Mouse (Mus musculus): ENCODE data around the gene Gclm. TPM values are rescaled to one million over a fixed set of nuclear protein-coding genes. Genes with fewer than 3 reads are reported as not detected.

Gene Gclm
- 46.7 and 56.4 TPM in 2 replicates for polyA plus RNA-seq (2015; fragmentation: Nextera tagmentation; extraction: Ambion mirVana)

- Histone ChIP-seq H3K27me3 (no peaks in the 10 kb centered on the region), H3K27ac (peak within 1 kb of the TSS; percentile 92), H3K36me3 (no peaks in the 10 kb centered on the region), H3K4me1 (replicated peaks) (peaks cover 26% of the 10 kb centered on the region), H3K4me2 (peak within 1 kb of the TSS; percentile 68), H3K9ac (peak within 1 kb of the TSS; percentile 91), H3K9me3 (no peaks in the 10 kb centered on the region), H3K4me3 (peak within 1 kb of the TSS; percentile 73)
- ATAC-seq (ENCODE audit: low FRiP score): peak; percentile 99
- under 1% methylated on average over 85 of the region's 90 CpGs for WGBS
These were observed at the start of gene Gclm for GRCm38 (mm10) chr3:122245215-122245877. Gene Gclm, plus strand, starts transcription at chr3:122245557.

DNA sequence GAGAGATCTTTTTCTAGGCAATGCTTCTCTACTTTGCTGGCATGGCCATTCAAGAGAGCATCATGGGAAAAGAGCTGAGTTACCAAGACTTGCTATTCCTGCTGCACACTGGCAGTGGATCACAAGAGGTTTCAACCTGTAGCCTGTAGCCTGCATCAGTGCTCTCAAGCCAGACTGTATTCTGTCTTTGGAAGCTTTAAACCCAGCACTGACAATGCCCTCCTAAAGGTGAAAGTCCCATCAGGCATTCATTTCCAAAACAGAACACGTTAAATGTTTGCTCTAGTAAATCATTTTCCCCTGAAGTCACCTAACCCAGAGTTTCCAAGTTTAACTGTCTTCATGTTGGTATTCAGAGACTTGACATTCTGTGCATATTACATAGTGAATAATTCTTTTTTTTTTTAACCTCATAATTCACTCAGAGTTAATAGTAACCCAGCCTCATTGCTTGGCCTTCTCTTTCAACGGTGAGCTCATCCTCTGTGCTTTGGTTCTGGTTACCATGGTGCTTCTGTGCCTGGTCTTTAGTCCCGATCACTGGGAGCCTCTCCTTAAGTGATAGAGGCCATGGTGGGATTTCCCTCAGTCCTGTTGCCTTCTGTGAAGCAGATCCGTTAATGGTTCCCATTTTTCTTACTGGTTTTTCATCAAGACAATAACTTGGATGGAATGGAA lies 48.6 kb upstream of the Gclm start:
- 71% methylated on average over 4 of the region's 4 CpGs for WGBS
- H3K4me3 ChIP-seq: no peak overlapping the region
- no peak overlapping the region for H3K9ac ChIP-seq
- no peak overlapping the region for H3K4me2 ChIP-seq
- no peaks in the 10 kb centered on the region; the same call in 1 of the 2 replicates for H3K4me1 ChIP-seq (replicated peaks)
- H3K27ac ChIP-seq: no peak overlapping the region
- no peak for ATAC-seq (ENCODE audit: low FRiP score)
- no peaks in the 10 kb centered on the region for H3K36me3 ChIP-seq
- H3K9me3 ChIP-seq: no peaks in the 10 kb centered on the region
- no peaks in the 10 kb centered on the region for H3K27me3 ChIP-seq

DNA sequence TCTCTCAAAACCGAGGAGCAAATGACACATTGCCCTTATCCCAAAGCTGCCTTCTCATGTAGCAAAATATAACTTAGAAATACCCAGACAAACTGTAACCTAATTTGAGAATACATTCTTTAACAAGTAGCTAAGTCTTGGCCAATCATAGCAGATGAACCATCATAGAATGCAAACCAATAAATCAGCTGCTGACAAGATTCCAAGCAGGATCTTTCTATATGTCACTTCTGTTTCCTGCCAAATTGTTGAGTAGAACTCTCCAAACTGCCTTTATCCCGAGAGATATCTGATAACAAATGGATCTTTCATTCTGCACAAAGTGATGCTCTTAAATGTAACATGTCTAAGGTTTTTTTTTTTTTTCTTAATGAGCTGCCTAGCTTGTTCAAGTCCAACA lies 46.8 kb upstream of the Gclm start:
- H3K36me3 ChIP-seq: no peaks in the 10 kb centered on the region
- H3K9me3 ChIP-seq: no peaks in the 10 kb centered on the region

GRCm38 (mm10) chr3:122198966-122199381 lies 46.4 kb upstream of the Gclm start:
- no peaks in the 10 kb centered on the region for H3K27me3 ChIP-seq
- ATAC-seq (ENCODE audit: low FRiP score): no peak
- no peak overlapping the region for H3K4me3 ChIP-seq
- no peaks in the 10 kb centered on the region for H3K36me3 ChIP-seq
- no peak overlapping the region for H3K4me2 ChIP-seq
- no peaks in the 10 kb centered on the region; the same call in 1 of the 2 replicates for H3K4me1 ChIP-seq (replicated peaks)
- WGBS: 80% methylated on average over 8 of the region's 8 CpGs
- H3K27ac ChIP-seq: no peak overlapping the region
- no peak overlapping the region for H3K9ac ChIP-seq
- H3K9me3 ChIP-seq: no peaks in the 10 kb centered on the region

More for the DNA sequence above, 46.8 kb upstream of the Gclm start:
- WGBS: 89% methylated on average over 2 of the region's 2 CpGs
- Histone ChIP-seq H3K27me3 (no peaks in the 10 kb centered on the region), H3K9ac (no peak overlapping the region), H3K27ac (no peak overlapping the region), H3K4me1 (replicated peaks) (no peaks in the 10 kb centered on the region; the same call in 1 of the 2 replicates), H3K4me2 (no peak overlapping the region), H3K4me3 (no peak overlapping the region)
- ATAC-seq (ENCODE audit: low FRiP score): no peak

- H3K9ac ChIP-seq: no peak overlapping the region
These were observed 45.8 kb upstream of the Gclm start for GRCm38 (mm10) chr3:122199600-122199999.

DNA sequence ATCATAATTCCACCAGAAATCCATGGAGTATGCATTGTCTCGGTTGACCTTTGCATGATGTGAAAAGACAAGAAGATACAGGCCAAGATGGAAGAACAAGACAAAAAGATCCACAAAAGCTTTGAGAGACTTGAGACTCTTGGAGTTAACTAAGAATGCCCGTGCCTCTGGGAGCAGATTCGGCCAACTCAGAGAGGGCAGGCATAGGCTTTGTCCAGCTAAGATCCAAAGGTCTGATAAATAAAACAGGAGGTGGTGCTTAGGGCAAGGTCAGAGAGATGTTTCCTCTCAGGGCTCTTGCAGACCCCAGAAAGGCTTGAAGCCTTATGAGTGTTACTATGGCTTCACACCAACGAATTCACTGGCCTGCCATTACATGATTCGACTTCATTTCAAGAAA lies 45.3 kb upstream of the Gclm start:
- no peaks in the 10 kb centered on the region for H3K27me3 ChIP-seq
- no peaks in the 10 kb centered on the region for H3K36me3 ChIP-seq
- H3K9ac ChIP-seq: no peak overlapping the region
- H3K4me3 ChIP-seq: no peak overlapping the region
- H3K4me1 ChIP-seq (replicated peaks): no peaks in the 10 kb centered on the region; the same call in 1 of the 2 replicates
- H3K9me3 ChIP-seq: no peaks in the 10 kb centered on the region
- no peak overlapping the region for H3K4me2 ChIP-seq
- 91% methylated on average over 5 of the region's 5 CpGs for WGBS
- H3K27ac ChIP-seq: no peak overlapping the region
- ATAC-seq (ENCODE audit: low FRiP score): no peak

More at GRCm38 (mm10) chr3:122199600-122199999, 45.8 kb upstream of the Gclm start:
- Histone ChIP-seq H3K27me3 (no peaks in the 10 kb centered on the region), H3K27ac (no peak overlapping the region), H3K4me3 (no peak overlapping the region), H3K36me3 (no peaks in the 10 kb centered on the region), H3K4me2 (no peak overlapping the region), H3K9me3 (no peaks in the 10 kb centered on the region), H3K4me1 (replicated peaks) (no peaks in the 10 kb centered on the region; the same call in 1 of the 2 replicates)
- no peak for ATAC-seq (ENCODE audit: low FRiP score)
- WGBS: 82% methylated on average over 4 of the region's 4 CpGs

DNA sequence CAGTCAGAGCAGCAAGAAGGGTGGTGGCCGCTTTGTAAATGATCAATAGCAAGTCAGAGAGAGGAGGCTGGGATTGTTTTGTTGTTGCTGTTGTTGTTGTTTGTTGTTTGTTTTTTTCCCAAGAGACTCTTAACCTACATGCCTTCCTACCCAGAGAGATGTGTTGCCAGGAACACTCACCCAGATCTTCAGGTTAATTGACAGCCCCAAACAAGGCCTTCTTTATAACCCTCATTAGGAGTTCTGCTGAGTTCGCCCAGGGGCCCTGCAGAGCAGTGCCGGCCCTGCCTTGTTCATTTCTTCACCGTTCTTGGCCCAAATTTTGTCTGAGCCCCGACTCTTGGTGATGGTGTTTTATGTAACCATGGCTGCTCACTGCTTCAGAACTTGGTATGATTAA lies 44.9 kb upstream of the Gclm start:
- no peak for ATAC-seq (ENCODE audit: low FRiP score)
- Histone ChIP-seq H3K27ac (no peak overlapping the region), H3K9me3 (no peaks in the 10 kb centered on the region), H3K4me2 (no peak overlapping the region), H3K36me3 (no peaks in the 10 kb centered on the region), H3K4me1 (replicated peaks) (no peaks in the 10 kb centered on the region; the same call in 1 of the 2 replicates), H3K9ac (no peak overlapping the region), H3K27me3 (no peaks in the 10 kb centered on the region), H3K4me3 (no peak overlapping the region)
- WGBS: 66% methylated on average over 5 of the region's 5 CpGs

DNA sequence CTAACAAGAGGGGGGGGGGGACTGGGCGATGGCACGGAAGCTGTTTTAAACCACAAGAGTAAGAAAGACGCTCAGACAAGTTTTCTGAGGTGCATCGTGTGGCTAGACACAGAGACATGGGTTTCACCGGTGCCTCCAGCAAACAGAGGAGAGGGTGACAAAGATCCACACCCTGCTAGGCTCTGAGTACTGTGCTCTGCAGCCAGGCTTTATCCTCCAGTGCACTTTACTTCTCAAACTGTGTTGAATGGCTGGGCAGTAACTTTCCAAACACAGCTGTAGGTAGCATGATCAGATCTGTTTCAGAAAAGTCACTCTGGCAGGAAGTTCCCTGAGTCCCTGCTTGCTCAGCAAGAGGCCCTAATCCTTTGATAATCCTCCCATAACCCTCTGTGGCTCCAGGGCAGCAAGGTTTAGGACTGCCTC lies 43.0 kb upstream of the Gclm start:
- H3K4me2 ChIP-seq: no peak overlapping the region
- no peaks in the 10 kb centered on the region for H3K9me3 ChIP-seq
- H3K4me1 ChIP-seq (replicated peaks): no peaks in the 10 kb centered on the region; the same call in 1 of the 2 replicates
- no peak overlapping the region for H3K4me3 ChIP-seq
- 44% methylated on average over 5 of the region's 5 CpGs for WGBS
- H3K36me3 ChIP-seq: no peaks in the 10 kb centered on the region
- no peak overlapping the region for H3K9ac ChIP-seq
- no peaks in the 10 kb centered on the region for H3K27me3 ChIP-seq
- no peak overlapping the region for H3K27ac ChIP-seq
- ATAC-seq (ENCODE audit: low FRiP score): no peak

DNA sequence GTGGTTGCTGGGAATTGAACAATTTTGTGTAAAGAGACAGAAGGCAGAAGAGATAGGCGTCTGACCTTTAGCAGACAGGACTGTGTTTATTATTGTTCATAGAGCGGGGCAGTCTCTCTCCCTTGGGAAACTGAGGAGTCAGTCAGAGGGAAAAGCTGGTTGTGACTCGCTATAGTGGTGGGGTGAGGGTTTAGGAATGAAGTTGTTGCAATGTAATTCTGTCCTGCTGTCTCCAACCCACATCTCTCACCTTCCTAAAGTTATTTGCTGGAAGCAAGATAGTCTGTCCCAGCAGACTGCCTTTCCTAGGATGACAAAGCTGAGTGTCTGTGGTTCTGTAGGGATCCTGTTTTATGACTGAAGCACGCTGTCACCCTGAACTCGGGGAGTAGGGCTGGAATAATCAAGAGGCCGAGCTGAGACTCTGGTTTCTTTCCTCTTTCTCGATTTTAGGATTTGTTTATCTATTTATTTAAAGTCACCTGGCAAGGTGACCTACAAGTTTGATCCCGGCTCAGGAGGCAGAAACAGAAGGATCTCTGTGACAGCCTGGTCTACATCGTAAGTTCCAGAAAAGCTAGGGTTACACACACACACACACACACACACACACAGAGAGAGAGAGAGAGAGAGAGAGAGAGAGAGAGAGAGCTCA lies 41.6 kb upstream of the Gclm start:
- Histone ChIP-seq H3K27ac (no peak overlapping the region), H3K27me3 (no peaks in the 10 kb centered on the region), H3K4me2 (no peak overlapping the region), H3K36me3 (no peaks in the 10 kb centered on the region), H3K4me1 (replicated peaks) (no peaks in the 10 kb centered on the region; the same call in 1 of the 2 replicates), H3K9me3 (no peaks in the 10 kb centered on the region), H3K4me3 (no peak overlapping the region), H3K9ac (no peak overlapping the region)
- WGBS: 80% methylated on average over 9 of the region's 9 CpGs
- ATAC-seq (ENCODE audit: low FRiP score): no peak

GRCm38 (mm10) chr3:122205753-122206152 lies 39.6 kb upstream of the Gclm start:
- 87% methylated on average over 6 of the region's 6 CpGs for WGBS

GRCm38 (mm10) chr3:122206279-122207070 lies 38.9 kb upstream of the Gclm start:
- H3K27ac ChIP-seq: no peak overlapping the region
- no peak overlapping the region for H3K9ac ChIP-seq
- no peaks in the 10 kb centered on the region for H3K36me3 ChIP-seq
- no peaks in the 10 kb centered on the region for H3K4me1 ChIP-seq (replicated peaks)
- no peak overlapping the region for H3K4me2 ChIP-seq
- 53% methylated on average over 8 of the region's 8 CpGs for WGBS
- H3K9me3 ChIP-seq: no peaks in the 10 kb centered on the region
- ATAC-seq (ENCODE audit: low FRiP score): no peak
- no peak overlapping the region for H3K4me3 ChIP-seq
- H3K27me3 ChIP-seq: no peaks in the 10 kb centered on the region

More at GRCm38 (mm10) chr3:122205753-122206152, 39.6 kb upstream of the Gclm start:
- Histone ChIP-seq H3K36me3 (no peaks in the 10 kb centered on the region), H3K27ac (no peak overlapping the region), H3K9ac (no peak overlapping the region), H3K4me2 (no peak overlapping the region), H3K4me3 (no peak overlapping the region), H3K9me3 (no peaks in the 10 kb centered on the region), H3K27me3 (no peaks in the 10 kb centered on the region), H3K4me1 (replicated peaks) (no peaks in the 10 kb centered on the region)
- ATAC-seq (ENCODE audit: low FRiP score): no peak

- no peaks in the 10 kb centered on the region for H3K4me1 ChIP-seq (replicated peaks)
- WGBS: 75% methylated on average over 6 of the region's 6 CpGs
These were observed 37.6 kb upstream of the Gclm start for GRCm38 (mm10) chr3:122207766-122208165.

More at GRCm38 (mm10) chr3:122207766-122208165, 37.6 kb upstream of the Gclm start:
- Histone ChIP-seq H3K9me3 (no peaks in the 10 kb centered on the region), H3K9ac (no peak overlapping the region), H3K4me3 (no peak overlapping the region), H3K4me2 (no peak overlapping the region), H3K36me3 (no peaks in the 10 kb centered on the region), H3K27ac (no peak overlapping the region), H3K27me3 (no peaks in the 10 kb centered on the region)
- ATAC-seq (ENCODE audit: low FRiP score): no peak
